Mouse (Mus musculus) activated CD4-positive, CD25-positive, alpha-beta regulatory T cell, adult 9 weeks (primary cell): ENCODE measurements around the gene Tas1r3. TPM values are rescaled to one million over a fixed set of nuclear protein-coding genes. Genes with fewer than 3 reads are reported as not detected.

Source experiments
- polyA plus RNA-seq: library from polyadenylated mRNA; unstranded; fragments of 100-300 nt; shearing (Covaris generic); gene quantifications from one replicate; pipeline ENCODE4 v1.2.1, GENCODE M21; 2017

Gene Tas1r3
- 0.92 TPM for polyA plus RNA-seq

GRCm38 (mm10) chr4:155863001-155863400 lies at the start of gene Tas1r3:
TSS of gene Tas1r3 (minus strand) at chr4:155863362.

GRCm38 (mm10) chr4:155891551-155892001 lies 28.4 kb upstream of the Tas1r3 start, which contains the start of the genes Pusl1 and Acap3:
TSS of gene Pusl1 (minus strand) at chr4:155891781.
TSS of gene Acap3 (plus strand) at chr4:155891822.

GRCm38 (mm10) chr4:155869317-155870033 lies 6.3 kb upstream of the Tas1r3 start, which contains the start of the genes Cptp and Ints11:
TSS of gene Cptp (minus strand) at chr4:155869440.
TSS of gene Ints11 (plus strand) at chr4:155869546.

GRCm38 (mm10) chr4:155846871-155847578 lies 16.1 kb downstream of the Tas1r3 start, which contains the start of gene Dvl1:
TSS of gene Dvl1 (plus strand) at chr4:155847402.

GRCm38 (mm10) chr4:155839483-155839910 lies 23.7 kb downstream of the Tas1r3 start, which contains the start of gene Mxra8:
TSS of gene Mxra8 (plus strand) at chr4:155839680.

GRCm38 (mm10) chr4:155831205-155831766 lies 31.9 kb downstream of the Tas1r3 start, which contains the start of gene Aurkaip1:
TSS of gene Aurkaip1 (plus strand) at chr4:155831272.

GRCm38 (mm10) chr4:155811929-155812664 lies 51.1 kb downstream of the Tas1r3 start, which contains the start of gene Ccnl2:
TSS of gene Ccnl2 (plus strand) at chr4:155812489.

Other genes starting within 250 kb of the Tas1r3 start
- gene Cdk11b, start 238.5 kb downstream of the Tas1r3 start, polyA plus RNA-seq, result 120 TPM
- 1.9 TPM for gene Gm10563, start 218.0 kb downstream of the Tas1r3 start, polyA plus RNA-seq
- gene Mmp23, start 210.0 kb downstream of the Tas1r3 start, polyA plus RNA-seq, result 0.54 TPM
- gene Mib2, start 194.2 kb downstream of the Tas1r3 start, polyA plus RNA-seq, result 42.3 TPM
- gene Fndc10, start 169.0 kb downstream of the Tas1r3 start, polyA plus RNA-seq, result 0.72 TPM
- 160 TPM for gene Ssu72, start 158.6 kb downstream of the Tas1r3 start, polyA plus RNA-seq
- gene Tmem240, start 128.6 kb downstream of the Tas1r3 start, polyA plus RNA-seq, result 0.24 TPM
- 38.3 TPM for gene Atad3a, start 102.3 kb downstream of the Tas1r3 start, polyA plus RNA-seq
- gene Vwa1, start 88.7 kb downstream of the Tas1r3 start, polyA plus RNA-seq, result not detected
- not detected for gene Tmem88b, start 77.5 kb downstream of the Tas1r3 start, polyA plus RNA-seq
- gene Ankrd65, start 72.9 kb downstream of the Tas1r3 start, polyA plus RNA-seq, result not detected
- 138 TPM for gene Mrpl20, start 60.5 kb downstream of the Tas1r3 start, polyA plus RNA-seq
- 168 TPM for gene Ccnl2, start 50.9 kb downstream of the Tas1r3 start, polyA plus RNA-seq
- 197 TPM for gene Aurkaip1, start 32.1 kb downstream of the Tas1r3 start, polyA plus RNA-seq
- 4.0 TPM for gene Mxra8, start 23.7 kb downstream of the Tas1r3 start, polyA plus RNA-seq
- gene Dvl1, start 16.0 kb downstream of the Tas1r3 start, polyA plus RNA-seq, result 2.8 TPM
- gene Cptp, start 6.1 kb upstream of the Tas1r3 start, polyA plus RNA-seq, result 20.4 TPM
- gene Ints11, start 6.2 kb upstream of the Tas1r3 start, polyA plus RNA-seq, result 92.1 TPM
- 32.6 TPM for gene Pusl1, start 28.4 kb upstream of the Tas1r3 start, polyA plus RNA-seq
- gene Acap3, start 28.5 kb upstream of the Tas1r3 start, polyA plus RNA-seq, result 7.8 TPM
- gene Ube2j2, start 80.5 kb upstream of the Tas1r3 start, polyA plus RNA-seq, result 15.3 TPM
- gene C1qtnf12, start 99.0 kb upstream of the Tas1r3 start, polyA plus RNA-seq, result 24.3 TPM
- gene B3galt6, start 129.3 kb upstream of the Tas1r3 start, polyA plus RNA-seq, result 1.3 TPM
- gene Sdf4, start 129.5 kb upstream of the Tas1r3 start, polyA plus RNA-seq, result 591 TPM
- 998 TPM for gene Tnfrsf4, start 150.5 kb upstream of the Tas1r3 start, polyA plus RNA-seq
- gene Tnfrsf18, start 162.8 kb upstream of the Tas1r3 start, polyA plus RNA-seq, result 855 TPM
- 0.20 TPM for gene Ttll10, start 196.1 kb upstream of the Tas1r3 start, polyA plus RNA-seq
- gene 9430015G10Rik, start 246.6 kb upstream of the Tas1r3 start, polyA plus RNA-seq, result 43.2 TPM